Mouse (Mus musculus) sigmoid colon, adult 10 weeks (tissue): ENCODE data around the gene Vmn1r60. TPM values are rescaled to one million over a fixed set of nuclear protein-coding genes. Genes with fewer than 3 reads are reported as not detected.

ENCODE experiments used
- polyA plus RNA-seq: library from polyadenylated mRNA; stranded (reverse); fragments of 350-450 nt; fragmentation: Illumina TruSeq; extraction: RNeasy Lipid Tissue Mini Kit (QIAGEN cat#74804); gene quantifications from one replicate; pipeline ENCODE4 v1.2.3, GENCODE M21; 2014; ENCODE audit warnings: low read depth, low replicate concordance

Vmn1r60 gene
- not detected for polyA plus RNA-seq

DNA sequence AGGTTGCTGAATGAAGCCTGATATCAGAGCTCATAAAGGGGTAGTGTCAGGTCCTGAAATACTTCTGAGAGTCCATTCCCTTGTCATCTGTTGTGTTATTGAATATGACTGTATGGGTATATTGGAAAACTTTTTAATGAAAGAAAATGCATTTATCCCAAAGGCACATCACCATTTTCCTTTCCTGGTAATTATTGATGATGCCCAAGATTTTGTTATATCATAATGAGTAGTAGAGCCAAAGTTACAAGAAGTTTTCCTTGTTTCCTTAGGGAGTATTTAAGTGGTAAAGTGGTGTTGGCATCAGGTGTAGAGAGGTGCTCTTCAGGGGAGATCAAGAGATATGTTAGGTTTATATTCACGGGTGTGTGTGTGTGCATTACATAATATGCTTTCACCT lies at the start of gene Vmn1r60:
Gene Vmn1r60 (minus strand): TSS at position 101 of the 400 bp plus-strand sequence.

DNA sequence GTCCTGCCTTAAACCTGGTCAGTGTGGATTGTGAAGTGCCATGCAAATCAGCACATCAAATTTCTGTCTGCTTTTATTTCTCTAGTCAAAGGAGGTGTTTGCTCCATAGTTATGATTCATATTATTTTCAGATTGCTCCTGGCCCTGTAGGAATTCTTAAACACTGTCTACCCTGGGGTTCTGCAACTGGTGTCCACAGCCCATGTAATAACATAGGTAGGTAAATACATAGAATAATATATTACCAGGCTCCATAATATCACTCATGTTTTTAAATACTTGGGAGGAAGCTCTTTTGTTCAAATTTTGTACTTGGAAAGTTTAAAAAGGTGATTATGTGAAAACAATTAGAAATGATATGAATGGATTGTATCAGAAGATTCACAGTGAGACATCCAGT lies 53.3 kb downstream of the Vmn1r60 start, which contains the start of gene Vmn2r28:
Gene Vmn2r28 (minus strand): TSS at position 101 of the 400 bp plus-strand sequence.

Other genes starting within 250 kb of the Vmn1r60 start
- gene Gm5065, start 196.8 kb downstream of the Vmn1r60 start, polyA plus RNA-seq = not detected
- not detected for gene Nlrp2, start 196.3 kb downstream of the Vmn1r60 start, polyA plus RNA-seq
- gene Vmn1r58, start 133.9 kb downstream of the Vmn1r60 start, polyA plus RNA-seq = not detected
- not detected for gene Vmn1r59, start 90.5 kb downstream of the Vmn1r60 start, polyA plus RNA-seq
- not detected for gene Vmn2r28, start 53.4 kb downstream of the Vmn1r60 start, polyA plus RNA-seq
- gene Vmn1r61, start 66.0 kb upstream of the Vmn1r60 start, polyA plus RNA-seq = not detected
- not detected for gene Vmn1r62, start 126.3 kb upstream of the Vmn1r60 start, polyA plus RNA-seq